Mouse (Mus musculus): ENCODE results near the gene Slc5a4b. TPM values are rescaled to one million over a fixed set of nuclear protein-coding genes. Genes with fewer than 3 reads are reported as not detected.

Slc5a4b gene
- polyA plus RNA-seq, 1 experiment: not detected

- no peaks in the 10 kb centered on the region for H3K27me3 ChIP-seq (ENCODE audit: control insufficient read depth, insufficient read depth, insufficient read length)
- TF ChIP-seq CTCF (IDR thresholded peaks at IDR 0.05; ENCODE audit: control insufficient read depth, insufficient read depth, insufficient read length) (no peak), USF1 (IDR thresholded peaks at IDR 0.05; ENCODE audit: low read depth) (no peak), CEBPB (IDR thresholded peaks at IDR 0.05; ENCODE audit: low read depth) (no peak), MYOD1 (IDR thresholded peaks at IDR 0.05; ENCODE audit: control insufficient read depth, insufficient read length, low read depth) (no peak), MYOG (IDR thresholded peaks at IDR 0.05; ENCODE audit: control insufficient read depth, extremely low read depth, insufficient read length) (no peak), MAX (IDR thresholded peaks at IDR 0.05) (no peak), FOSL1 (IDR thresholded peaks at IDR 0.05; ENCODE audit: insufficient read depth, low read length, poor library complexity, severe bottlenecking) (no peak)
Measured at GRCm38 (mm10) chr10:76027127-76028015, 83.4 kb downstream of the Slc5a4b start.

GRCm38 (mm10) chr10:76025470-76026190 lies 85.1 kb downstream of the Slc5a4b start:
- H3K79me2 ChIP-seq (ENCODE audit: control insufficient read depth, insufficient read depth): no peaks in the 10 kb centered on the region
- no peak overlapping the region for H3ac ChIP-seq (ENCODE audit: control insufficient read depth, insufficient read length, low read depth)
- no peaks in the 10 kb centered on the region for H3K79me3 ChIP-seq (ENCODE audit: low read depth)
- TF ChIP-seq MYOD1 (IDR thresholded peaks at IDR 0.05; ENCODE audit: control insufficient read depth, insufficient read length, low read depth) (no peak), CEBPB (IDR thresholded peaks at IDR 0.05; ENCODE audit: low read depth) (no peak), CTCF (IDR thresholded peaks at IDR 0.05; ENCODE audit: control insufficient read depth, insufficient read depth, insufficient read length) (no peak)
- H3K27me3 ChIP-seq (ENCODE audit: control insufficient read depth, insufficient read depth, insufficient read length): no peaks in the 10 kb centered on the region
- no peaks in the 10 kb centered on the region for H3K36me3 ChIP-seq (ENCODE audit: control insufficient read depth, insufficient read depth)
- H3K4me3 ChIP-seq (ENCODE audit: insufficient read depth, poor library complexity, severe bottlenecking): no peak overlapping the region

More at GRCm38 (mm10) chr10:76027127-76028015, 83.4 kb downstream of the Slc5a4b start:
- no peak overlapping the region for H3ac ChIP-seq (ENCODE audit: control insufficient read depth, insufficient read length, low read depth)
- H3K36me3 ChIP-seq (ENCODE audit: control insufficient read depth, insufficient read depth): no peaks in the 10 kb centered on the region
- no peaks in the 10 kb centered on the region for H3K79me2 ChIP-seq (ENCODE audit: control insufficient read depth, insufficient read depth)
- no peaks in the 10 kb centered on the region for H3K79me3 ChIP-seq (ENCODE audit: low read depth)
- no peak overlapping the region for H3K4me3 ChIP-seq (ENCODE audit: insufficient read depth, poor library complexity, severe bottlenecking)

- H3K79me3 ChIP-seq (ENCODE audit: low read depth): no peaks in the 10 kb centered on the region
- no peak overlapping the region for H3K4me3 ChIP-seq (ENCODE audit: insufficient read depth, poor library complexity, severe bottlenecking)
- no peaks in the 10 kb centered on the region for H3K27me3 ChIP-seq (ENCODE audit: control insufficient read depth, insufficient read depth, insufficient read length)
- no peak overlapping the region for H3ac ChIP-seq (ENCODE audit: control insufficient read depth, insufficient read length, low read depth)
- H3K79me2 ChIP-seq (ENCODE audit: control insufficient read depth, insufficient read depth): no peaks in the 10 kb centered on the region
- no peaks in the 10 kb centered on the region for H3K36me3 ChIP-seq (ENCODE audit: control insufficient read depth, insufficient read depth)
- no peak for TF ChIP-seq USF1 (IDR thresholded peaks at IDR 0.05; ENCODE audit: low read depth)
- TF ChIP-seq MYOD1 (IDR thresholded peaks at IDR 0.05; ENCODE audit: control insufficient read depth, insufficient read length, low read depth): no peak
- TF ChIP-seq CEBPB (IDR thresholded peaks at IDR 0.05; ENCODE audit: low read depth): no peak
- TF ChIP-seq FOSL1 (IDR thresholded peaks at IDR 0.05; ENCODE audit: insufficient read depth, low read length, poor library complexity, severe bottlenecking): no peak
- TF ChIP-seq MAX (IDR thresholded peaks at IDR 0.05): no peak
Measured at GRCm38 (mm10) chr10:76023921-76024320, 86.8 kb downstream of the Slc5a4b start.

- Histone ChIP-seq H3K79me3 (ENCODE audit: low read depth) (no peaks in the 10 kb centered on the region), H3K36me3 (ENCODE audit: control insufficient read depth, insufficient read depth) (no peaks in the 10 kb centered on the region), H3ac (ENCODE audit: control insufficient read depth, insufficient read length, low read depth) (no peak overlapping the region), H3K27me3 (ENCODE audit: control insufficient read depth, insufficient read depth, insufficient read length) (no peaks in the 10 kb centered on the region), H3K4me3 (ENCODE audit: insufficient read depth, poor library complexity, severe bottlenecking) (no peak overlapping the region), H3K79me2 (ENCODE audit: control insufficient read depth, insufficient read depth) (no peaks in the 10 kb centered on the region)
- no peak for TF ChIP-seq USF1 (IDR thresholded peaks at IDR 0.05; ENCODE audit: low read depth)
Measured at GRCm38 (mm10) chr10:76021728-76022127, 89.0 kb downstream of the Slc5a4b start.

- no peak overlapping the region for H3K4me3 ChIP-seq (ENCODE audit: insufficient read depth, poor library complexity, severe bottlenecking)
- H3K79me3 ChIP-seq (ENCODE audit: low read depth): no peaks in the 10 kb centered on the region
- no peaks in the 10 kb centered on the region for H3K36me3 ChIP-seq (ENCODE audit: control insufficient read depth, insufficient read depth)
- TF ChIP-seq CEBPB (IDR thresholded peaks at IDR 0.05; ENCODE audit: low read depth) (no peak), MYOG (IDR thresholded peaks at IDR 0.05; ENCODE audit: control insufficient read depth, extremely low read depth, insufficient read length) (no peak), FOSL1 (IDR thresholded peaks at IDR 0.05; ENCODE audit: insufficient read depth, low read length, poor library complexity, severe bottlenecking) (no peak), USF1 (IDR thresholded peaks at IDR 0.05; ENCODE audit: low read depth) (no peak), MAX (IDR thresholded peaks at IDR 0.05) (no peak), MYOD1 (IDR thresholded peaks at IDR 0.05; ENCODE audit: control insufficient read depth, insufficient read length, low read depth) (no peak), CTCF (IDR thresholded peaks at IDR 0.05; ENCODE audit: control insufficient read depth, insufficient read depth, insufficient read length) (no peak)
- peaks cover 5% of the 10 kb centered on the region for H3K27me3 ChIP-seq (ENCODE audit: control insufficient read depth, insufficient read depth, insufficient read length)
- H3ac ChIP-seq (ENCODE audit: control insufficient read depth, insufficient read length, low read depth): no peak overlapping the region
- no peaks in the 10 kb centered on the region for H3K79me2 ChIP-seq (ENCODE audit: control insufficient read depth, insufficient read depth)
Measured at GRCm38 (mm10) chr10:76016886-76017285, 93.9 kb downstream of the Slc5a4b start.

GRCm38 (mm10) chr10:76012922-76013321 lies 97.8 kb downstream of the Slc5a4b start:
- Histone ChIP-seq H3K36me3 (ENCODE audit: control insufficient read depth, insufficient read depth) (no peaks in the 10 kb centered on the region), H3ac (ENCODE audit: control insufficient read depth, insufficient read length, low read depth) (no peak overlapping the region), H3K4me3 (ENCODE audit: insufficient read depth, poor library complexity, severe bottlenecking) (no peak overlapping the region), H3K79me3 (ENCODE audit: low read depth) (no peaks in the 10 kb centered on the region), H3K27me3 (ENCODE audit: control insufficient read depth, insufficient read depth, insufficient read length) (peaks cover 5% of the 10 kb centered on the region), H3K79me2 (ENCODE audit: control insufficient read depth, insufficient read depth) (no peaks in the 10 kb centered on the region)
- TF ChIP-seq MYOD1 (IDR thresholded peaks at IDR 0.05; ENCODE audit: control insufficient read depth, insufficient read length, low read depth) (no peak), MYOG (IDR thresholded peaks at IDR 0.05; ENCODE audit: control insufficient read depth, extremely low read depth, insufficient read length) (no peak), CEBPB (IDR thresholded peaks at IDR 0.05; ENCODE audit: low read depth) (no peak), USF1 (IDR thresholded peaks at IDR 0.05; ENCODE audit: low read depth) (no peak), FOSL1 (IDR thresholded peaks at IDR 0.05; ENCODE audit: insufficient read depth, low read length, poor library complexity, severe bottlenecking) (no peak), CTCF (IDR thresholded peaks at IDR 0.05; ENCODE audit: control insufficient read depth, insufficient read depth, insufficient read length) (no peak), MAX (IDR thresholded peaks at IDR 0.05) (no peak)

Data from C2C12 (cell line).